Mouse (Mus musculus) neural tube, embryonic 12.5 days (tissue): ENCODE measurements around the gene Rbfox1. TPM values are rescaled to one million over a fixed set of nuclear protein-coding genes. Genes with fewer than 3 reads are reported as not detected.

Source experiments
- ATAC-seq: fragments of 200-750 bp; cut with Nextera tagmentation; 2 replicates; pipeline ENCODE4 v1.8.0; 2017; ENCODE audit warnings: low read depth, mild to moderate bottlenecking, moderate TSS enrichment, moderate library complexity; ENCODE audit not compliant: low FRiP score
- H3K27ac ChIP-seq: fragments of 300-500 bp; sonication (generic); 2 replicates; pipeline ENCODE4 v1.5.1; 2016
- H3K27me3 ChIP-seq: fragments of 300-500 bp; sonication (generic); replicated peaks from 2 replicates; pipeline ENCODE4 v1.6.1; 2016; ENCODE audit warnings: mild to moderate bottlenecking
- H3K36me3 ChIP-seq: fragments of 300-500 bp; sonication (generic); 2 replicates; pipeline ENCODE4 v1.6.1; 2016; ENCODE audit warnings: mild to moderate bottlenecking
- H3K4me1 ChIP-seq: fragments of 300-500 bp; sonication (generic); 2 replicates; pipeline ENCODE4 v1.6.1; 2016
- H3K4me2 ChIP-seq: fragments of 300-500 bp; sonication (generic); replicated peaks from 2 replicates; pipeline ENCODE4 v1.6.1; 2016; ENCODE audit warnings: mild to moderate bottlenecking
- H3K4me3 ChIP-seq: fragments of 300-500 bp; sonication (generic); 2 replicates; pipeline ENCODE4 v1.5.1; 2016
- H3K9ac ChIP-seq: fragments of 300-500 bp; sonication (generic); 2 replicates; pipeline ENCODE4 v1.6.1; 2016; ENCODE audit warnings: mild to moderate bottlenecking
- H3K9me3 ChIP-seq: fragments of 300-500 bp; sonication (generic); 2 replicates; pipeline ENCODE4 v1.6.1; 2016; ENCODE audit warnings: mild to moderate bottlenecking
- WGBS: fragments of 180-500 bp; shearing (Covaris S2); methylation state at CpG from one replicate; pipeline ENCODE4 v1.1.7; 2016; 5-methylcytosine and 5-hydroxymethylcytosine counted together
- polyA plus RNA-seq: library from polyadenylated mRNA; unstranded; fragments of >200 nt; fragmentation: Nextera tagmentation; extraction: Ambion mirVana; gene quantifications from 2 replicates; pipeline ENCODE4 v1.2.1, GENCODE M21; 2016

The Rbfox1 gene
- polyA plus RNA-seq, 1 experiment from 2014 or later: 80.2 TPM

DNA sequence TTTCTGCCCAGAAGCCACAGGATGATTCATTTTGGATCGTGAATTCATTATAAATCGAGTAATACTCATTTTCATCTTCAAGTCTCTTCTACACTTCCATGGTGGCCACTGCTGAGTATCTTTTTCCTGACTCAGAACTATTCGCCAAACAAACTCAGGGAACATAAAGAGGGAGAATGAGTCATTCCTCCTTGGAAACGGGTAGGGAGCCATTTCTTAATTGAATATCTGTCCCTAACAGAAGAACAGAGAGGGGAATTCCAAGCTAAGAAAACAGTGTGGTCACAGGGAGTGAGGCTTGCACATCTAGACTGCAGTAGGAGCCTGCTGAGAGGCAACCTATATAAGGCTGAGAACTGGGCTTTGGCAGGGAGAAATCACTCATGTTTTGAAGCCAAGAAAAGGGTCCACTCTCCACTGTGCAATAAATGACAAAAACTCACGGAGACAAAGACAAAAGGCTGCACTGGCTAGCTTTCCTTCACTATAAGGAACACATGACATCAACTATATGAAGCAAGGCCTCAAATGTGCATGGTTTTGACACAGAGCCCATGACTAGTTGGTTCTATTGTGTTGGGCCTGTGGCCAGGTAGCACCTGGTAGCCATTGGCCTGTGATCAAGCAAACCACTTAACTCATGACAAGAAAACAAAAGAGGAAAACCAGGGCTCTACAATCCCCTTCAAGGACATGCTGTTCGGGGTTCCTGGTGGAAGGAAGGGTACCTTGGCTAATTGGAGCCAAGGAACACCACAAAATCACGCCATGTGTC, 386.6 kb downstream of the Rbfox1 start:
- Histone ChIP-seq H3K4me2 (no peak overlapping the region), H3K4me1 (no peaks in the 10 kb centered on the region), H3K4me3 (no peak overlapping the region), H3K9ac (no peak overlapping the region), H3K27ac (no peak overlapping the region), H3K9me3 (no peaks in the 10 kb centered on the region), H3K36me3 (no peaks in the 10 kb centered on the region), H3K27me3 (no peaks in the 10 kb centered on the region)
- WGBS: 78% methylated on average over 7 of the region's 7 CpGs
- no peak for ATAC-seq

DNA sequence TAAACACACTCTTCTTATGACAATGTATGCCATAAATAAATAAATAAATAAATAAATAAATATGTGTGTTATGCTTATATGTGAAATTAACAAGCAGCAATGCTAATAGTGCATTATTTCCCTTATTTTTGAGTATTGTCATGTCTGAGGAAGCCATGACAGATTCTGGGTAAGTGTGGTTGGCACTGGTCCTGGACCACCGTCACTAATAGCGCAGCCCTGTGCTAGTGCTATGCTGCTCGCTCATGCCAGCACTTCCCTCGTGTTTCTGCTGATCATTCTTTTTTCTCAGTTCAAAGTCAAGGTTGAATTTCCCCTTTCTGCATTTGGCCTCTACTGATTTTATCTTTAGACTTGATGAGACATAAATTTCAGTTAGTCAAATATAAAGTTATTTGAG, 398.3 kb downstream of the Rbfox1 start:
- no peaks in the 10 kb centered on the region for H3K36me3 ChIP-seq
- no peaks in the 10 kb centered on the region for H3K9me3 ChIP-seq
- H3K27ac ChIP-seq: no peak overlapping the region
- H3K27me3 ChIP-seq: no peaks in the 10 kb centered on the region
- no peak for ATAC-seq
- no peak overlapping the region for H3K4me2 ChIP-seq
- H3K4me1 ChIP-seq: no peaks in the 10 kb centered on the region
- H3K9ac ChIP-seq: no peak overlapping the region
- WGBS: 93% methylated on average over 4 of the region's 4 CpGs
- no peak overlapping the region for H3K4me3 ChIP-seq

DNA sequence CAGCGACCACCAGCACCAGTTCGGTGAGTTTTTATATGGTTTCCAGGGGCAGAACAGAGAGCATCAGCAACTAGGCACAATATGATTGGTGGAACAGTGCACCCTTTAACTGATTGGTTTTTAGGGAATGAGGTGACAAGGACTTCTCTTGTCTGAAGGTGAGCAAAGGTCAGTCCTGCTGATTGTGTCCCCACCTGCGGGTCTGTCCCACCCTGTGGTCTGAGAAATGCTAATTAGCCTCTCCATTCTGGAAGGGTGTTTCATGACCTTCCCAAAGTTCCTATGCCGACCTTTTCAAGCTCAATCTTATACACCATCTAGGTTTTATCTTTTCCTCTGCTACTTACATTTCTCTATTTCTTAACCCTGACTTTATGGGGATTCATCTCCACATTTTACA, 399.2 kb downstream of the Rbfox1 start:
- ATAC-seq: no peak

DNA sequence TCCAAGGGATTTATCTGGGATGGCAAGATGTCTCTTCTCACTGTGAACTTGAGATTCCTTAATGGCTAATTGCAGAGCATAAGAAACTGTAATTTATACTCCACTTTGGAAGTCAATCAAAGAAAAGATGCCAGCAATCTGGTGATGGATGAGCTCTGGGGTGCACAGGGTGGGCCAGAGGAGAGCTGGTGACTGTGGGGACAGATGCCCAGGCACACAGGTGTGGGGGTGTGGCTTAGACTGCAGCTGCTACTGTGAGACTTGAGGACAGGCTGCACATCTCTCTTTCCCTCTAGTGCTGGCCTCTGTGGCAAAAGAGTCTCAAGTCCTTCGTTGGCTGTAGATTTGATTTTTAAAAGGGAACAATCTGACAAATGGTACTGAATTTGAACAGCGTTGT, 402.5 kb downstream of the Rbfox1 start:
- 79% methylated on average over 2 of the region's 2 CpGs for WGBS
- no peaks in the 10 kb centered on the region for H3K9me3 ChIP-seq
- no peaks in the 10 kb centered on the region for H3K36me3 ChIP-seq
- H3K27ac ChIP-seq: no peak overlapping the region
- H3K9ac ChIP-seq: no peak overlapping the region
- ATAC-seq: no peak
- H3K4me3 ChIP-seq: no peak overlapping the region
- H3K27me3 ChIP-seq: no peaks in the 10 kb centered on the region
- H3K4me2 ChIP-seq: no peak overlapping the region
- no peaks in the 10 kb centered on the region for H3K4me1 ChIP-seq

More for the DNA sequence above, 399.2 kb downstream of the Rbfox1 start:
- no peaks in the 10 kb centered on the region for H3K36me3 ChIP-seq
- 59% methylated on average over 4 of the region's 4 CpGs for WGBS
- no peaks in the 10 kb centered on the region for H3K9me3 ChIP-seq
- H3K4me2 ChIP-seq: no peak overlapping the region
- H3K4me1 ChIP-seq: no peaks in the 10 kb centered on the region
- no peak overlapping the region for H3K27ac ChIP-seq
- no peaks in the 10 kb centered on the region for H3K27me3 ChIP-seq
- H3K9ac ChIP-seq: no peak overlapping the region
- H3K4me3 ChIP-seq: no peak overlapping the region

DNA sequence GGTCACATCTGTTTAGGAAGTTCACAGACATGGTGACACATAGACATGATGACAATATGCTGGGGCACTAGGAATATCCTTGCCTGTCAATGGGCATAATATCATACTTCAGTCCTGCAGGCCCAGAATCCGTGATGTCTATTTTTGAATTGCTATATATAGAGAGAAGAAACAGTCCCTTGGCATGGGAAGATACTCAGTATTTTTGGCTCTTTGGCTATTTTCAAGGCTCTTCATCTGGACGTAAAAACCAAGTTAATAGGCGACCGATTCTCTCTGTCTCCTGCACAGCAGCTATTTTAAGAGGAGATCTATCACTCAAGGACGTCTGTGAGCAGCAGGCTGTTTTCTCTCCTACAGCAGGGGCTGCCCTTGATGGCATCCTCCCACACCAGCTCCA, 415.0 kb downstream of the Rbfox1 start:
- Histone ChIP-seq H3K27ac (no peak overlapping the region), H3K27me3 (no peaks in the 10 kb centered on the region), H3K4me3 (no peak overlapping the region), H3K4me1 (no peaks in the 10 kb centered on the region), H3K4me2 (no peak overlapping the region), H3K36me3 (no peaks in the 10 kb centered on the region), H3K9ac (no peak overlapping the region), H3K9me3 (no peaks in the 10 kb centered on the region)
- WGBS: 74% methylated on average over 5 of the region's 5 CpGs
- ATAC-seq: no peak

DNA sequence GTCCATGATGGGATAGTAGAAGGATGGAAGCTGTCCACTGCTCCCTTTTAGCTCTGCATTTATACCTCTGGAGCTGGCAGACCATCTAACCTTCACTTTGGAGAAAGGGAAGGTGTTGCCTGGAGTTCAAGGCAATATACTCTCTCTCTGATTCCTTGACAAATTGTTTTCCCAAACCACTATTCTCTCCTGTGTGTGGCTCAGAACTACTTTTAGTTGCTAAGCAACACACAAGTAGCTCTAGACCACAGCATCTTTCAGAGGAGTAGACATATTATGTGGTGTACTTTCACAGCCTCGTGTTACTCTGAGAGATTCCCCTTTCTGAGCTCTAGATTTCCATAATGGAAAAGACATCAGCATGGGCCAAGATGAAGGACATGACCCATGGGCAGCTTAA, 417.9 kb downstream of the Rbfox1 start:
- no peaks in the 10 kb centered on the region for H3K27me3 ChIP-seq
- 61% methylated on average over 1 of the region's 1 CpGs for WGBS

DNA sequence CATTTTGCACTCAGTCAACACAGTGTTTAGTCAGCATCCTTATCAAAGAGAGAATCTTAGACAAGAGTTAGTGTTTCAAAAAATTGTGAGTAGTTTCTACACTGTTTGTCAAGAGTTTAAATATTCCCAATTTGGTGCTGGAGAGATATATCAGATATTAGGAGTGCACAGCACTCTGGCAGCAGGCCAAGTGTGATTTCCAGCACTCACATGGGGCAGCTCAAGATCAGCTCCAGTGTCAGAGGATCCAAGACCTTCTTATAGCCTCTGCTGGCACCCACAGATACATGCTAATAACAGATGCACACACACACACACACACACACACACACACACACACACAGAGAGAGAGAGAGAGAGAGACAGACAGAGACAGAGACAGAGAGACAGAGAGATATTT, 424.8 kb downstream of the Rbfox1 start:
- H3K4me2 ChIP-seq: no peak overlapping the region
- H3K27ac ChIP-seq: no peak overlapping the region
- H3K4me1 ChIP-seq: no peaks in the 10 kb centered on the region
- H3K27me3 ChIP-seq: no peaks in the 10 kb centered on the region
- no peak for ATAC-seq
- no peak overlapping the region for H3K9ac ChIP-seq
- H3K4me3 ChIP-seq: no peak overlapping the region
- H3K9me3 ChIP-seq: no peaks in the 10 kb centered on the region
- H3K36me3 ChIP-seq: no peaks in the 10 kb centered on the region

More for the DNA sequence above, 417.9 kb downstream of the Rbfox1 start:
- no peak overlapping the region for H3K4me2 ChIP-seq
- H3K9ac ChIP-seq: no peak overlapping the region
- no peak for ATAC-seq
- H3K36me3 ChIP-seq: no peaks in the 10 kb centered on the region
- H3K9me3 ChIP-seq: no peaks in the 10 kb centered on the region
- H3K4me1 ChIP-seq: no peaks in the 10 kb centered on the region
- no peak overlapping the region for H3K27ac ChIP-seq
- no peak overlapping the region for H3K4me3 ChIP-seq

DNA sequence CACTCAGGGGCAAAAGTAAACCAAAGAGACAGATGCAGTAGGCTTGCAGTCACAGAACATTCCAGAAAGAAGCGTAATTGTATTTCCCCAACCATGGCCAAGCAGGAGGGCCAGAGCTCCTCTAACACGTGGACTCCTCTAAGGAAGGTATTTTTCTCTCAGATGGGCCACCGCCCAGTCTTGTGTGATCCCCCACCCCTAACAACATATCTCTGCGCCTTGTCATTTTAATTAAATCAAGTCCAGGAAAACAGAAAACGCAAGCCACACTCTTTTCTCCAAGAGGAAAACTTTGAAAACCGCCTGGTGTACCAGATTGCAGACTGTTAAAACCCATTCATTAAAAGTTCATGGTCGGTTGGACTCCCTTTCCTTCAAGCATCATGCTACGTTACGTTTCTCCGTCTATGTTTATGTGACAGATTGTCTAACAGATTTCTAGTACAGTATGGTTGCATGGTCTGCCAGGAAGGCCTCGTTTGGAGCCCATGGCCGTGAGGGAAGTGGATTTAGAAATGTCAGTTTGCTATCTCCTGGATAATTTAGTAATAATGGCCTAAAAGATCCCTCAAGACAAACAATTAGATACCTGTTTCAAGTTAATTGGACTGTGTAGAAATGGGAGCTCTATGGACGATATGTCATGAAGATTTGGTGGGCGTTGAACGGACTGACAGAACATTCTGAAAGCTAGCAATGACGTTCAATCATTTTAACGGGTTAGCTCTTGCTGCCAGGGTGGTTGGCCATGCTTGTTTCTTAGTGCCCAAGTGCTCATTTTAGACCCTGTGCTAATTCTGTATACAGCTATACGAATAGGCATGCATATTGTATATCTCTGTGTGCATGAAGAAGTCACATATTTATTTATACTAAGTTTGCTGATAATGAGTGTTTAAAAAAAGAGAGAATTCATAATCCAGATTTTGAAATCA, 425.9 kb downstream of the Rbfox1 start:
- no peak overlapping the region for H3K4me3 ChIP-seq
- H3K9me3 ChIP-seq: no peaks in the 10 kb centered on the region
- H3K36me3 ChIP-seq: no peaks in the 10 kb centered on the region
- H3K27ac ChIP-seq: no peak overlapping the region
- WGBS: 89% methylated on average over 18 of the region's 18 CpGs
- H3K27me3 ChIP-seq: no peaks in the 10 kb centered on the region
- no peaks in the 10 kb centered on the region for H3K4me1 ChIP-seq
- ATAC-seq: no peak
- no peak overlapping the region for H3K4me2 ChIP-seq
- no peak overlapping the region for H3K9ac ChIP-seq

DNA sequence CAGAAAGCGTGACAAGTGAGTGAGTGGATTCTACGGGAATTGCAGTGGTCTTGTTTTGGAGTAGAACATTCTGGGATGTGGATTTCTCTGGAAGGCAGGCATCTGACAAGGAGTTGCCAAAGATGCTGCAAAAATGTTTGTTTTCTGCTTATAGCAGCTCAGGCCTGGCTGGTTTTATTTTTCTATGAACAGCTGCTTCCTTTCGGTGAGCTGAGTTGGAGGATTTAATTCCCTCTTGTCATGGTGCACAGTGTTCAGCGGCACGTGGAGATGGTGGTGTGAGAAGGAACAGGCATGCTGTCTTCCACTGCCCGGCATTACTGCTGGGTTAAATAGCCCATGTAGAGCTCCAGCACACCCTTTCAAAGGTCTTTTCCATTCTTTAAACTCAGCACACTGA, 428.5 kb downstream of the Rbfox1 start:
- Histone ChIP-seq H3K27ac (no peak overlapping the region), H3K9ac (no peak overlapping the region), H3K4me1 (no peaks in the 10 kb centered on the region), H3K9me3 (no peaks in the 10 kb centered on the region), H3K27me3 (no peaks in the 10 kb centered on the region), H3K4me2 (no peak overlapping the region), H3K4me3 (no peak overlapping the region), H3K36me3 (no peaks in the 10 kb centered on the region)
- ATAC-seq: no peak
- 81% methylated on average over 6 of the region's 6 CpGs for WGBS

DNA sequence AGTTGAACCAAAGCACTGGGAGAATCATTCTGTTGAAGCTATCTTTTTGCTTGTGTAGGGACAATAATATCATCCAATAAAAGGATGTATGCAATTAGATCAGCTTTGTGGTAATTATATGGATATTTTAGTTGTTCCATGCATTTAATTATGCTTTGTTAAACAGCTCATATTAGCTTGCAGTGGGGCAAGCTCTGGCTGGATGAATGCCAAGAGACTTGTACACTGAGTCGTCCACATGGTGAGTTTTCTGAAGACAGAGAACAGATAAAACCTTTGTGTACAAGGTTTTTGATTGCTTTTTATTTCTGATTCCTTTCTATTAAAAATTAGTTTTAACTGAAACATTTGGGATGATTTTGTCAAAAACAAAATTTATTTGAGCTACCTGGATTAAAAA, 439.7 kb downstream of the Rbfox1 start:
- Histone ChIP-seq H3K9me3 (no peaks in the 10 kb centered on the region), H3K9ac (no peak overlapping the region), H3K4me2 (no peak overlapping the region), H3K27ac (no peak overlapping the region), H3K36me3 (no peaks in the 10 kb centered on the region), H3K4me1 (no peaks in the 10 kb centered on the region), H3K4me3 (no peak overlapping the region), H3K27me3 (no peaks in the 10 kb centered on the region)
- 28% methylated on average over 1 of the region's 1 CpGs for WGBS
- no peak for ATAC-seq

DNA sequence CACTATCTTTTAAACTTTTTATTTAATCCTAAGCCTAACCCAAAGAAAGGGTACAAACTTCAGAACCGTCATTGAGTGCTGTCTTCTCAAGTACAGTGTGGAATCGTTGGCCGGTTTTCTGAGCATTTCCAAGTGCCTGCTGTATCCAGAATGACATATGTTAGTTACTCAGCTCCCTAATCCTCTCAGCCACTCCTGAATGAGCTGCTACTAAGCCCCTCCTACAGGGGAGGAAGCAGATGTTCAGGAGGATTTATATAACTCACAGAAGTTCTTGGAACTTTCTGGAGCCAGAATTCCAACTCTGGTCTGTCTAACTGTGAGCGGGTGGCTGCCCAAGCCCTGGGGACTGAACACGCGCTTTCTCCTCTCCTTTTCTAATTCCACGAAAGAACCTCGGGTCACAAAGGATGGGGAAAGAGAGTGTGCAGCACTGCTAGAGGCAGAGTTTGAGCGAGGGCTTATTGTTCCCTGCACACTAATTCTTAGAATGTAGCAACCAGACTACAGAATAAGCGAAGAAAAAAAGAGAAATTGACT, 446.3 kb downstream of the Rbfox1 start:
- H3K4me2 ChIP-seq: no peak overlapping the region
- no peak overlapping the region for H3K9ac ChIP-seq
- H3K27ac ChIP-seq: no peak overlapping the region
- ATAC-seq: no peak
- no peaks in the 10 kb centered on the region for H3K4me1 ChIP-seq
- H3K9me3 ChIP-seq: no peaks in the 10 kb centered on the region
- no peak overlapping the region for H3K4me3 ChIP-seq
- H3K36me3 ChIP-seq: no peaks in the 10 kb centered on the region
- no peaks in the 10 kb centered on the region for H3K27me3 ChIP-seq
- WGBS: 77% methylated on average over 10 of the region's 10 CpGs

DNA sequence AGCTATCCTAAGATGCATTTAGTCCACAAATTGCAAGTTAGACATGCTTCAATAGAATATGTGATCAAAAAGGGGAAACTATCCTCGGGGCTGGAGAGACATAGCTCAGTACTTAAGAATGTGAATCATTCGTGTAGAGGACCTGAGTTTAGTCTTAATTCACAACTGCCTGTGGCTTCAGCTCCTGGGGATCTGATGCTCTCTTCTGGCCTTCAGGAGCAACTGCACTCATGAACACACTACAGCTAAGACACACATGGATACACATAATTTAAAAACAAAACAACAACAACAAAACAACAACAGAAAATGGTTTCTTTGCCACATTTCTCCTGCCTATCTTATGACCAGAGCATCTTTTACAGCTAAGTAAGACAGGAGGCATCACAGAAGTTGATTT, 448.1 kb downstream of the Rbfox1 start:
- ATAC-seq: no peak
- no peak overlapping the region for H3K4me3 ChIP-seq
- no peaks in the 10 kb centered on the region for H3K4me1 ChIP-seq
- no peak overlapping the region for H3K9ac ChIP-seq
- 82% methylated on average over 2 of the region's 2 CpGs for WGBS
- H3K4me2 ChIP-seq: no peak overlapping the region
- no peaks in the 10 kb centered on the region for H3K27me3 ChIP-seq
- H3K36me3 ChIP-seq: no peaks in the 10 kb centered on the region
- H3K27ac ChIP-seq: no peak overlapping the region
- no peaks in the 10 kb centered on the region for H3K9me3 ChIP-seq
